Mouse (Mus musculus): Measurements from ENCODE around the gene Vps13c.

GRCm38 (mm10) chr9:68020776-68021365 is 180.7 kb downstream of the Vps13c start:
- TF ChIP-seq POLR2A (IDR thresholded peaks at IDR 0.05; ENCODE audit: low read depth, low read length) (no peak), CTCF (IDR thresholded peaks at IDR 0.05; ENCODE audit: extremely low read depth, insufficient read length, insufficient replicate concordance, low read depth, low read length) (no peak)
